8 mouse cellular contexts compared by ENCODE assay signal in the genomic region with DNA sequence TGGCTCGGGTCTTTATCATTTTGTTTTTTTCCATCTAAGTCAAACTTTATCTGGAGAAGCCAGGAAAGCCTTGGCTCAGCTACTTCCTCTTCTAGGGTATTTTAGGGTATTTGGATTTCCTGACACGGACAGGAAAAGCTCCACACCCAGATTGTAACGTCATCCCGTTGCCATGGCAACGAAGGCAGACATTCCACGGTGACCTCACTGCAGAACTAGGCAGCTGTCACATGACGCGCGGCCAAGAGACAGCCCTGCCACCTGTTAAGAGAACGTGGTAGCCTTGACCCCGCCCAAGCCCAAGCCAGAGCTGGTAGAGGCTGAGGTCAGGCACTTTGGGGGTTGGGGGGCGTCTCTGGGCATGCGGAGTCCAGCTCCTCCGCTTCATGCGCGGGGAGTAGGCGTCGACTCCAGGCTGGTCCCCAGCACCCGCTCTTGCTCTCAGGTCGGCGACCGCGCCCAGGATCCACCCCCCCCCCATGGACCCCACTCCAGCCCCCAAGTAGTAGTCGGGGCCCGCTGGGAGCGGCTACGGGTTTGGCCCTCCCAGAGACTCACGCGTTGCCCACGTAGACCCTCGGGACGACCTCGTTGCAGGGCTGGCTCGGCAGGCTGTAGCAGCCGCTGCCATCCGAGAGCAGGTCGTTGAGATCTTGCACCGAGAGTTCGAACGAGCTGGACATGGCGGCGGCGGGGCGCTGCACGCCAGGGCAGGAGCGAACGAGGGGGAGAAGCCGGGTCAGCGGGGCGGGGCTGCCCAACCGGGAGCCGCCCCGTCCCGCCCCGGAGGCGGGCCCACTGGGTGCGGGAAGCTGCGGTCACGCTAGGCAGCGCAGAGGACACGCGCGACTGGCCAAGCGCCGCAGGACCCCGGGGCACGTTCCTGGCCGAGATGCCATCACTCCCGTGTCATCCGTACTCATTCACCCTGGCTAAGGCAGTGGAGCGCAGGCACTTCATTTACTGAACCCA. TPM values are rescaled to one million over a fixed set of nuclear protein-coding genes. Genes with fewer than 3 reads are reported as not detected.
DNase-seq lines count a peak whose midpoint lies in the region; ATAC-seq and TF ChIP-seq lines count a peak whose summit lies in the region.

A gene (plus strand): TSS at position 226 of the 972 bp plus-strand sequence.

- H3K27ac ChIP-seq in hindbrain, embryonic 11.5 days (ENCODE audit: low read depth, low read length): peak within 1 kb of the TSS; percentile 27; the same call in 1 of the 2 replicates
- peak within 1 kb of the TSS; percentile 95 for H3K27ac ChIP-seq in lung, postnatal 0 days (ENCODE audit: low read length)

- WGBS in hindbrain, embryonic 11.5 days: 2% methylated on average over 64 of the region's 71 CpGs
- 1% methylated on average over 67 of the region's 71 CpGs for WGBS in lung, postnatal 0 days

- CTCF ChIA-PET in Patski (lab: Charles Lee): interaction anchor here (1.2 to 5.0 kb wide), 3 partner anchors 16 to 56 kb away, joined by 3 to 45 read pairs (median 5); a partner anchor contains a TSS

- H3K9ac ChIP-seq in hindbrain, embryonic 11.5 days (ENCODE audit: low read depth, low read length): peak within 1 kb of the TSS; percentile 57
- peak within 1 kb of the TSS; percentile 69 for H3K9ac ChIP-seq in lung, postnatal 0 days (replicated peaks; ENCODE audit: low read depth)

- DNase-seq in Patski (ENCODE audit: low read depth, low spot score): peak; percentile 78
- DNase-seq in cerebellum, adult 9-11 months: peak; percentile 97
- DNase-seq in frontal cortex, adult 2 months (ENCODE audit: extremely low spot score in 1 of 2, low spot score in 1 of 2): peak; percentile 95 to 97
- peak; percentile 93 for DNase-seq in hindbrain, embryonic 11.5 days (ENCODE audit: low spot score)
- DNase-seq in layer of hippocampus, postnatal 10 days (ENCODE audit: low spot score in 2 of 2): peak; percentile 93 to 94
- peak; percentile 98 for DNase-seq in lung, postnatal 0 days (ENCODE audit: low spot score)
- DNase-seq in ovary, postnatal 10 days (ENCODE audit: low spot score): peak; percentile 62
- peak; percentile 37 for DNase-seq in thymus, postnatal 0 days (ENCODE audit: low spot score)

- peak within 1 kb of the TSS; percentile 45 for H3K4me3 ChIP-seq in hindbrain, embryonic 11.5 days (ENCODE audit: low read depth, low read length)
- peak within 1 kb of the TSS; percentile 62 for H3K4me3 ChIP-seq in lung, postnatal 0 days (ENCODE audit: low read depth, low read length)

- no peaks in the 10 kb centered on the region for H3K4me1 ChIP-seq in hindbrain, embryonic 11.5 days (replicated peaks; ENCODE audit: control insufficient read depth, insufficient read depth, low read length)
- H3K4me1 ChIP-seq in lung, postnatal 0 days (ENCODE audit: insufficient read depth, low read depth, low read length): no peaks in the 10 kb centered on the region

- peak; percentile 99 for TF ChIP-seq EP300 in lung, postnatal 0 days (IDR thresholded peaks at IDR 0.05)

- H3K36me3 ChIP-seq in hindbrain, embryonic 11.5 days (ENCODE audit: control insufficient read depth, insufficient read depth, low read length): no peaks in the 10 kb centered on the region
- H3K36me3 ChIP-seq in lung, postnatal 0 days (ENCODE audit: insufficient read depth, low read length): peaks cover 7% of the 10 kb centered on the region; the same call in 1 of the 2 replicates

- no peak for TF ChIP-seq CTCF in Patski (IDR thresholded peaks at IDR 0.05)
- no peak for TF ChIP-seq CTCF in lung, postnatal 0 days (IDR thresholded peaks at IDR 0.05)

- ATAC-seq in Patski: peak; percentile 78
- peak; percentile 70 for ATAC-seq in hindbrain, embryonic 11.5 days (ENCODE audit: low FRiP score)
- ATAC-seq in lung, postnatal 0 days: peak; percentile 94

- H3K4me2 ChIP-seq in hindbrain, embryonic 11.5 days (replicated peaks; ENCODE audit: low read depth, low read length): peak within 1 kb of the TSS; percentile 99
- H3K4me2 ChIP-seq in lung, postnatal 0 days (replicated peaks; ENCODE audit: low read depth, low read length): peak within 1 kb of the TSS; percentile 96

- POLR2A ChIA-PET in Patski (lab: Charles Lee): interaction anchor here (0.6 to 1.3 kb wide), 4 partner anchors 11 to 348 kb away, joined by 3 to 4 read pairs (median 3); no protein-coding TSS in a partner anchor

- no peaks in the 10 kb centered on the region for H3K9me3 ChIP-seq in hindbrain, embryonic 11.5 days (ENCODE audit: control insufficient read depth, low read length)
- H3K9me3 ChIP-seq in lung, postnatal 0 days (ENCODE audit: low read length): no peaks in the 10 kb centered on the region

- in situ Hi-C loops in Patski (cut with MboI; ENCODE audit: low pct_unique_long_range_greater_than_20kb): no loop called here

- H3K27me3 ChIP-seq in Patski: no peaks in the 10 kb centered on the region
- H3K27me3 ChIP-seq in hindbrain, embryonic 11.5 days (ENCODE audit: control insufficient read depth, insufficient read depth, low read length): no peaks in the 10 kb centered on the region; the same call in 1 of the 2 replicates
- H3K27me3 ChIP-seq in lung, postnatal 0 days (replicated peaks; ENCODE audit: insufficient read depth, low read length): 0 out of 2 replicates have a peak, but pooled peaks cover 4% of the 10 kb centered on the region

RNA-seq across cellular contexts. Expression of the gene that starts here (rescaled TPM):
- not detected for polyA plus RNA-seq in Patski (2021)
- not detected in 2 replicates for polyA plus RNA-seq in frontal cortex, adult 2 months (2012; rRNA removed)
- not detected in 2 replicates for polyA plus RNA-seq in hindbrain, embryonic 11.5 days (2014; fragmentation: Nextera tagmentation; extraction: Ambion mirVana)
- not detected for total RNA-seq in layer of hippocampus, postnatal 10 days (2021)
- polyA plus RNA-seq in lung, postnatal 0 days (2015; fragmentation: Nextera tagmentation; extraction: Ambion mirVana): 0.20 TPM in 1 of 2 replicates, not detected in the other
- not detected in 2 replicates for polyA plus RNA-seq in thymus, postnatal 0 days (2015; fragmentation: Nextera tagmentation; extraction: Ambion mirVana)

Comparison
In these comparisons a context has a peak if more than half of its experiments do, and no peak if none do; other contexts are left out.
1. Peak in every context shown above with its lines: DNase-seq, ATAC-seq, H3K4me3 ChIP-seq and H3K27ac ChIP-seq.
2. Peak in DNase-seq and ATAC-seq in Patski; RNA of the gene not detected or under 1 TPM.
3. Peak in DNase-seq in frontal cortex, adult 2 months; RNA of the gene not detected or under 1 TPM.
4. Peak in DNase-seq, ATAC-seq, H3K4me3 ChIP-seq, H3K27ac ChIP-seq, H3K9ac ChIP-seq and H3K4me2 ChIP-seq in hindbrain, embryonic 11.5 days; RNA of the gene not detected or under 1 TPM.
5. Peak in DNase-seq in layer of hippocampus, postnatal 10 days; RNA of the gene not detected or under 1 TPM.
6. Peak in DNase-seq, ATAC-seq, H3K4me3 ChIP-seq, H3K27ac ChIP-seq, H3K9ac ChIP-seq and H3K4me2 ChIP-seq in lung, postnatal 0 days; RNA of the gene not detected or under 1 TPM.
7. Peak in DNase-seq in thymus, postnatal 0 days; RNA of the gene not detected or under 1 TPM.
8. DNase-seq: peak in every context shown above with its lines; median percentile 98 in lung, postnatal 0 days; 97 in cerebellum, adult 9-11 months; 96 in frontal cortex, adult 2 months; 94 in layer of hippocampus, postnatal 10 days; 93 in hindbrain, embryonic 11.5 days; 78 in Patski; 62 in ovary, postnatal 10 days; 37 in thymus, postnatal 0 days.